Mouse (Mus musculus) CD4-positive helper T cell, adult 2 months (primary cell): Measurements from ENCODE around the gene Cntfr.

Experiments used
- DNase-seq: peaks from one replicate; pipeline ENCODE4 v3.0.0-alpha.2; 2012; ENCODE audit warnings: low read depth, missing footprints, low spot score

The Cntfr gene

GRCm38 (mm10) chr4:41696930-41697841, at the start of gene Cntfr:
Cntfr (minus strand) TSS chr4:41697089.
- DNase-seq: peak; percentile 54

DNA sequence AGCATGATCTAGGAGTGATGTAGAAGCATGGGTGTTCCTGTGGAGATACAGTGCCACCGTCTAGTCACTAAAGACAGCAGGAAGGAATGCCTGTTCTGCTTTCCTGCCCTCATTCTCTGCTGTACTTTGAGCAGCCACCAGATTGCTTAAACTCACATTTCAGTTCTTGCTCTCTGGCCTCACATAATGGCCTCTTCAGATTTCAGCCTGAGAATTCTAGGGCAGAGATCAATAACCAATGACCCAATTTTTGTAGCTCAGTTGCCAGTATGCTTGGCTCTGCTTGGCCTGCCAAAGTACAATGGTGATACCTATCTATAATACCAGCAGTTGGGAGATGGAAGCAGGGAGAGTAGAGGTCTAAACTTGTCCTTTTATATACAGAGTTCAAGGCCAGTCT, 48.1 kb upstream of the Cntfr start:
- DNase-seq: no peak

DNA sequence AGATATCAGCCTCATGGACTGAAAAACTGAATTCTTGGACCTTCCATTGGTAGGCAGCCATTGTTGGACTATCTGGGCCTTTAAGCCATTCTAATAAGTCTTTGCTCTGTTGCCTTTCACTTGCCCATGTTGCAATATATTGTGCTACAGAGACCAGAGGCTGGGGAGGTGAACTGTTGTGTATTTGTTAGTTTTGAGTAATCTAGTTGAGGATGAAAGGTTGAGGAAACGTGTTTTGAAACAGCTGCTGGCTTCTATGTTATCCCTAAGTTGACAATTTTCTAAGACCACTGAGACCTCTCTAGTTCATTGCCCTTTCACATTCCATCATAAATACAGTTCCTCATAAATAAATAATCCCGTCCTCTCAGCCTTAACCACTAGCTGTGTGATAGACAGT, 47.2 kb upstream of the Cntfr start:
- no peak for DNase-seq

- DNase-seq: peak; percentile 96
Observed at GRCm38 (mm10) chr4:41741158-41741560, 44.3 kb upstream of the Cntfr start.

DNA sequence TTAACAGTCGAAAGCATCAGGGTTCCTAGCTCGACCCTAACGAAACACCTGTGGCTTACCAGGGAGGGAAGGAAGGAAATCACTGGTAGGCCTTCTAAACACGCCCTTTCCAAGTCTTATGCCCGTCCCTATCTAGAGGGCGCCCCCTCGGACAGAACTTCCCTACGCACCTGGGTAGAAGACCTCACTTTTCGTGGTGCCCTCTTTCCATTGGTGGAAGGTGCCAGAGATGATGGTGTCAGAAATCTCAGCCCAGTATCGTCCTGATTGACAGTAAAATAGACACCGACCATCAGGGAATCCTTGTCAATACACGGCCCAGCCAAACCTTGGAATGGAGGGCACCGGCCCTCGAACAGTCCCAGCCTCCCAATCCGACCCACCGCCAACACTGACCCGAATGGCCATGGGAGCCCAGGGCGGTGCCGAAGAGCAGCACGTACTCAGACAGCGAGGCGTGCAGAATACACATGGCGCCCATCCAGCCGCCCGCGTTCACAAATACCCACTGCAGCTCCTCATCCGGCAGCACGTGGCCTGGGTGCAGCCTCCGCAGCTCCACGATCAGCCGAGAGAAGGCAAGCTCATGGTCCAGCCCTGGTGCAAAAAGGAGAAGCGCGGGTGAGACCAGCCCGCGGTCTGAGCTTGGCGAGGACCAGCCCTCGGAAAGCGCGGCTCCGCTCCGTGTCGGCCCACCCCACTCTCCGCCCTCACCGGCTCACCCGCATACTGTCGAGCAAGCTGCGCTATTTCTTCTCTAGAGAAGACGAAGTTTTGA, 43.7 kb upstream of the Cntfr start:
- DNase-seq: peak; percentile 50

DNA sequence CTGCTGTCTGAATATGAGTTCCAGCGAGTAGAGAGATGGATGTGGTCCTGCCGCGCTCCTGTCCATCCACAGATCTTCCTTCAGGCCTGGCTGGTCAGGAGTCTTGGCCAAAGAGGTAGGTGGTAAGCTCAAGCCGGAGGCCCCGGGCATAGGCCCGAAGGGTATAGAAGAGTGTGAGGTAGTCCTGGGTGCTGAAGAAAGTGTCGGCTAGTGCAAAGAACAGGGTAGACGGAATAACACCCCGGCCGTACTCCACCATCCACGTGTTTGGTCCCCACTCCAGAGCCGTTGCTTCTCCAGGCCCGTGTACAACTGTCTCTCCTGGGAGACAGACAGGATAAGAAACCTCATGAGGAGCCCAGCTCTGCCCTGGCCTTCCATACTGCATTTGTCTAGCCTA, 42.4 kb upstream of the Cntfr start:
- DNase-seq: no peak

GRCm38 (mm10) chr4:41738256-41738603, 41.3 kb upstream of the Cntfr start:
- no peak for DNase-seq

DNA sequence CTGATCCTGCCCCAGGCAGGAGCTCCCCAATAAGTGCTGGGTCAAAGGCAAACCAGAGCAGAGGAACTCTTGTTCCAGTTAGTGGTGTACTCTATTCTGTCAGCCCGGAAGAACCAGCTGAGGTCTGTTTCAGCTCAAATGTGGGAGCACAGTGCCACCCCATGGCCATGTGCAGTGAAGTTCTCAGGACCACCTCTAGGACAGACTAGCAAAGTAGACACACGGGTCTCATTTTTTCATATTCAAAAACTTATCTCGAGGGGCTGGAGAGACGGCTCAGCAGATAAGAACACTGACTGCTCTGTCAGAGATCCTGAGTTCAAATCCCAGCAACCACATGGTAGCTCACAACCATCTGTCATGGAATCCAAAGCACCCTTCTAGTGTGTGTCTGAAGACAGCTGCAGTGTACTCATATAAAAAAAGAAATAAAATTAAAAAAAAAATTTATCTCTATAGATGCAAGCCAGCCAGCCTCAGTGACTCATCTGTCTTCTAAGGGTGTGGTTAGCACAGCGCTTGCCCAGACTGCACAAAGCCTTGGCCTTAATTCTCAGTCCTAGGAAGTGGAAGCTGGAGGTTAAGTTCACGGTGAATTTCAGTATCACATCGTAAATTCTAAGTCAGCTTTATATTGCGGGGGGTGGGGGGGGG, 40.8 kb upstream of the Cntfr start:
- DNase-seq: peak; percentile 81

DNA sequence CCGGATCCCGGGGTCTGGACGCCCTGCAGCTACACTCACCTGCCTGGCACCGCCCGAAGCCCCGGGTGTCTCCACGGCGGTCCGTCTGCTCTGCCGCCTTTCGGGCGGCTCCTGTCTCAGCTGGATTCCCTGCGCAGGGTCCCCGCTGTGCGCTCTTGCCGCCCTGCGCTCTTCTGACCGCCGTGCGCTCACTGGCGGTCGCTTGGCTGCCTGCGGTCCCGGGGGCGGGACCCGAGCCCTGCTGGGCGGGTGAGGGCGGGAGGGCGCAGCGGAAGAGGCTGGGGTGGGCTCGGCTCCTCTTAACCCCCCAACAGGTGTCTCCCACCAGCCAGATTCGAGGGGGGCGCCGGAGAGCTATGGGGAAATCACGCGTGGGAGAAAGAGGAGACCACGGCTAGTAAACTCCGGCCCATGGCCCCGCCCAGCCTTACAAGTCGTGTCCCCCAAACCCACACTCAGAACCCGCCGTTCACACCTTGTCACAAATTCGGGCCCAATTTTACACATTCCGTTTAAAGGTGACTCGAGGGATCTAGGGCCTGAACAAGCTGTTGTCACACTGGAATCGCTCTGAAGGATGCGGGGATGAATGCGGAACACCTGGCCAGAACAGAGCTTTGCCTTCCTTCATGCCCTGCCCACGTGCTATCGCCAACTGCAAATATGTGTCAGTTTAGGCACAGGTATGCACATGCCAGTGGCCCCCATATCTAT, 34.3 kb upstream of the Cntfr start, which contains the start of gene Arid3c:
Gene Arid3c (minus strand): TSS at position 91 of the 714 bp plus-strand sequence.
- DNase-seq: peak; percentile 47

GRCm38 (mm10) chr4:41726826-41727621, 30.1 kb upstream of the Cntfr start:
- DNase-seq: no peak

DNA sequence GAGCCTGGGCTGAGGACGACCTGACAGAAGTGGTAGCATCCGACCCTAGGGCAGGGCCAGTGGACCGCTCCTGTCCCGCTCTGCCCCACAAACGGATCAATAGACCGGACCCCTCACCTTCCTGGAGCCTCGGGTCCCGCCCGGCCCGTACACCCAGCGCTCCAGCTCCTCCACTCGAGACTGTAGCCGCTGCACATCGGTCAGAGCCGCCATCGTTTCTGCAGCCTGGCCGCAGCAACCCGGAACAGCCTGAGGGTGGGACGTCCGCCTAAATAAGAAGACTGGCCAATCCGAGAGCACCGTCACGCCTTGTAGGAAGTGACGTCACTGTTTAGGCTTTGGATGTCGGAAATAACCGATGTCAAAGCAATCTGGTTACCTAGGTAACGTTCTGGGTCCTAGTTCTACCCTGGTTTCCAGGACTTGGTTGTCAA, 26.0 kb upstream of the Cntfr start, which contains the start of gene Dctn3:
Gene Dctn3 (minus strand): TSS at position 253 of the 434 bp plus-strand sequence.
- DNase-seq: peak; percentile 94

DNA sequence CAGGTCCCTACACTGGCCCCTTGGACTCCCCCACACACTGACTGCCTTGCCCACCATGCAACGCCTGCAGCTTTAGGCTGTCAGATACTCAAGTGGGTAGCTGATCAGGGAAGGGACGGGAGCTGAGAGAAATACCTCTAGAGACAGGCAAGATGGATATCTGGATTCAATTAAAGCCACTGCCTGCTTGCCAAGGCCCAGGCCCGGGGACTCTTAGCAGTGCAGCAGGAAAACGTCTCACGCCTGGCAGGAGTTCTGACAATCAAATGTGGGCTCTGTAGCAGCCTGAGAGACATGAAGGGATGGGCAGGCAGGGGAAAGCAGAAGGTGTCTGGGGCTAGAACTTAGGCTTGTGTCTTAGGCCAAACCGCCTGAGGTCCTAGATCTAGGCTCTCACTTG, 19.9 kb upstream of the Cntfr start:
- no peak for DNase-seq

- DNase-seq: peak; percentile 58
Observed at GRCm38 (mm10) chr4:41715596-41715995, 18.7 kb upstream of the Cntfr start.

DNA sequence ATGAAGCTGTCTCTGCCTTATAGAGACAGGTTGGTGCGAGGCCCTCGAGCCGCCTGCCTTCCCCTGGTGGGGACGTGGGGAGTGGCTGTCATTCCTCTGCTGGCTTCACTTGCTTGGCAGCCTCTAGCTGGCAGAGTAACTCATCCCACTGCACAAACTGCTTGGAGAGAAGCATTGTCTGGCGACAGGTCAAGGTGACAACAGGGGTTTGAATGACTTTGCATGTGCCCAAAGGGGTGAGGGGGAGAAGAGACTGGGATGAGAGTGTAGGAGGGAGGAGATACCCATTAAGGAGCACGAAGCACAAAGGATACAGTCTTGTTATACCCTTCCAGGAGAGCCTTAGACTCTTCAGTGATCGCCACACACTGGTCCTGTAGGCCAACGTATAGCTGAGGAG, 18.2 kb upstream of the Cntfr start:
- DNase-seq: no peak

DNA sequence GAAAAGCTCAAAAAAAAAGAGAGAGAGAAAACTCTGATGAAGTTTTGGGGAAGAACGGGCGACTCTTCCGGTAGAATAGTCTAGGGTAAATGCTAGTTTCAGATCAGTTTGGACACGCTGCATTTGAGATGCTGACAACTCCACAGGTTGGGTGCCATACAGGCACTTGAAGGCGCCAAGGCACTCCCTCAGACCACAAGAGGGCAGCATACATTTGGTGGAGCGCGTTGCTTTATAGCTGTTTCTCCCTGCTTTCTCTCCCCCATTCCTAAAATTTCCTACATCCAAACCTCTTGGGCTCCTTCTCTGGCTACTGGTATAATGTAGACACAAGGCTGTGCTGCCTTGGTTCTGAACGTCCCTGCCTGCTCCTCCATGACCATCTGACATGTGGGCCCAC, 17.4 kb upstream of the Cntfr start:
- DNase-seq: peak; percentile 71

DNA sequence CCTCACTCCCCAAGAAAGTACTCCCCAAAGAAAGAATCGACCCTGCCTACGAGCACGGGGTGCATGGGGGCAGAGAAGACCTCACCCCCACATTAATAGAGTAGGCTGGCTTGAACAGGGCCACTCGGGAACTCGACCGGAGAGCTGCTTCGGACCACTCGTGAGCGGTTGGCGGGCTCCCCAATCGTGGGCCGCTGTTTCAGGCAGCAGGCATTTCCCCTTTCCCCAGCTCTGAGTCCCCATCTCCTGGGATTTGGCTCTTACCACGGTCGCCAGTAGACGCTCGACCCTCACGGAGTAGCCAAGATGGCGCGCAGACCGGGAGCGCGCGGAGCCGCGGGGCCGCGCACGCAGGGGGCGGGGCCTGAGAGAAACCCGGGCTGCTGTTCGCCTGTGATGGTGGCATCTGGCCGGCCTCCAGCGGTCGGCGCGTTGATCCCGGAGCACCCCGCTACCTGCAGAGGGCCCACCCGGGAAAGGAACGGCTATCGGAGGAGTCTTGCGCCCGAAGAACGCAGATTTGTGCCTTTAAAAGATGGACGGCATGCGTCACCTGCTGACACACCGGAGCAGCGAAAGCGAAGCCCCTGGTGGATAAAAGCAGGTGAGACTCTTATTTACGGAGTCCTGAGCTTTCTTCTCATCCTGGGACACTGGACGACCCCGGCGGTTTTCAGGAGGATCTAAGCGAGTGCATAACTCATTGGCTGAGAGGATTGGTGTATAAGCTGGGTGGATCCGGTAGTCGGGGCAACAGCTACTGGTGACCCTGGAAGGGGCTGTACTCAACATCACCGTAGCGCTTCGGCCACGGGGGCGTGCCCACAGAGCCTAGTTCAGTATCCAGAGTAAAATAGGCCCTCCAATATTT, 16.5 kb upstream of the Cntfr start, which contains the start of gene Rpp25l:
Gene Rpp25l (minus strand): TSS at position 338 of the 871 bp plus-strand sequence.
- peak; percentile 89 for DNase-seq

DNA sequence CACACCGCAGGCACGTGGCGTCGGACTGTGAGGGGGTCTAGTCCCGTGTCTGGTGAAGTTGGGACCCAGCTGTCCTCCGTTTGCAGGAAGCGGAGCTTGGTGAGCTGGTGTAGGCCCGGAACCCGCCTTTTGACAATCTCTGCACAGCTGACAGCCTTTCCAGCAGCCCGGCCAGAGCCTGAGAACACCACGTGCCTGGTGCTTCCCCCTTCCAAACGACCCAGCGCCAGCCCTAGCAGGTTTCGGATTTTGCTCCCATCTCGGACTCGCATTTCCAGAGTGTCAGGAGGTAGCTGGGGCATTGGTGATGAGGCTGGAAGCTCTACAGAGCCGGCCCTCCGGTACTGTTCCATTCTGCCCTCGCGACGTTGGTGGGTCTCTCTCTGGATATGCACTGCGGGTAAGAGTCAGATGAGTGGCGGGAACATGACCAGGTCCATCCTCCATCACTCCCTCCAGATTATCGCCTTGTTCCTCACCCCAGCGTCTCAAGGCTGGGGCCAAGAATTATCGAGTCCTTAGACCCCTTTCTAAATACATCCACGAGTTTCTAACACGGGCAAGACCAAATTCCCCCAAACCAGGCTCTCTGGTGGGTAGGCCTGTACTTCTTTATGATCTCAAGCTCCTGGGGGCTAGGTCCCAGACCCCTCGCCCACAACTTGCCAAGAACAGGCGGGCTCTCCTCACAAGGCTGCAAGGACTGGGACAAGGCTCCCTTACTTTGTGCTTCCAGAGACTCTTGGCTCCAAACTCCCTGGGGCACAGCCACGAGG, 15.7 kb upstream of the Cntfr start:
- DNase-seq: no peak

DNA sequence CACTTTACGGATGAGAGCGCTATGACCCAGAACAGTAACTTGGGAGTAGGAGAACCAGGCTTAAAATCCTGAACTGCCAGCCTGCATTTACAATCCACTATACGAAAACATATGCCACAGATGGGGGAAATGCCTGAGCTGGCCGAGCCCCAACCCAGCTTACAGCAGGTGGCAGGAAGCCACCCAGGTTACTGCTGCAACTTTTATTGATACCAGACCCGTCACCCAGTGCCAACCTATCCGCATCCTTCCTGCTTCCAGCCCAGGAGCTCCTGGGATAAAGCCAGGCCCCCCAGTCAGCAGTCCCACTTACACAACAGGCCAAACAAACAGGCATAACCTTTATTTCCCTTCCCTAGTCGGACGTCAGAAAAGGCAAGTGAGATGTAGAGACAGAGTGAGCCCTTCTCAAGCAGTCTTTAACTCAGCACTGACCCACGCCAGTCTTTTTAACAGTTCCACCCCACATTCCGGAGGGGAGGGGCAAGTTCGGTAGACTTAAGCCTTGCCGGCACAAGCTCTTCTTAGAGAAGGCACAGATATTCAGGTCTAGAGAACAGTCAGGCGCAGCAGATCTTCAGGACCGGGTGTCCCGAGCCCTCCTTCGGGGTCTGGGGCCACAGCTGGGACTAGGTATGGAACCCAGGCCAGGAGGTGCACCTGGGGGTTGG, 15.0 kb upstream of the Cntfr start:
- no peak for DNase-seq
